Mouse (Mus musculus) erythroid progenitor cell, adult 5-6 weeks (primary cell): ENCODE measurements around the gene Gm42715. TPM values are rescaled to one million over a fixed set of nuclear protein-coding genes. Genes with fewer than 3 reads are reported as not detected.
A peak's percentile ranks its signal among the peaks of the same experiment; 100 is the strongest.
"Not testable (repeated sequence)": the region's sequence is repeated elsewhere in the genome, so short reads cannot be mapped to it uniquely, and the experiment has no call there.

Source experiments
- ATAC-seq: replicated peaks from 2 replicates; pipeline ENCODE4 v1.8.0; 2016; ENCODE audit warnings: moderate number of reproducible peaks, mild to moderate bottlenecking, moderate TSS enrichment, inconsistent platforms; ENCODE audit not compliant: poor library complexity, low FRiP score, severe bottlenecking
- total RNA-seq, 2 experiments: library from RNA; stranded (forward) in 1 of 2; stranded (reverse) in 1 of 2; fragments of 150-400 nt in 1 of 2; fragments of 186-747, 209-891 nt in 1 of 2; gene quantifications; 2 replicates each; pipeline versions ENCODE4 v1.2.3 to v1.2.4; 2015 to 2017; ENCODE audit warnings: low replicate concordance in 2 of 2

The Gm42715 gene
- total RNA-seq (2015; ENCODE audit: low replicate concordance) (58.7 and 63.1 TPM in 2 replicates), total RNA-seq (2017; ENCODE audit: low replicate concordance) (25.4 and 45.8 TPM in 2 replicates)

- ATAC-seq: no peak
These were observed at the start of gene Gm42715 for GRCm38 (mm10) chr7:127519284-127519683. Gene Gm42715, plus strand, starts transcription at chr7:127519584.

DNA sequence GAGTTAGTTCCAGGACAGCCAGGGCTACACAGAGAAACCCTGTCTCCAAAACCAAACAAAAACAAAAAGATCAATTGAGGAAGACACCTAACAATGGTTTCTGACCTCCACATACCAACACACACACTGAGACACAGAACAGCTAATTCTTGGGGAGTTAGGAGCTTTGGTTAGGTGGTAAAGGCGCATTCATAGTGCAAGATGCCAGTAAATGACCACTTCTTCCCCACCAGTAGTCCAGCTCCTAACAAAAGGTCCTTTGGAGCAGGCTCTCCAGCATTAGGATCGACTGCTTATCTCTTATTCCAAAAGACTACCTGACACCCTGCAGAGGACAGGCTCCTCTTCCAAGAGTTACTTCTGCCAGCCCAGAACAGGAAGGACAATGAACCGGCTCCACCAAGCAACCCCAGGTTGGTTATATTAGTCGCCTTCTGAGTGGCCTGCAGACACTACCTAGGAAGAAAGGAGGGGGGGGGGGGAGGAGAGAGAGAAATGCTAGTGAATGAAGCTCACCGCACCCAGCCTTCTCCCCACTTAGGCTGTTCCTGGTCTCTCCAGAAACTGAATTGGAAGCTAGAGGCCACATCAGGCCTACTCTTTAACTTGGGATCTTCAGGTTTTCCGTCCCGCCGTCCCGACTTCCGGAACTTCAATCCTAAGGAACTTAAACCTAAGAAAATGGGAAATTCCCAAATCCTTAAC, 49.2 kb upstream of the Gm42715 start:
- ATAC-seq: peak; percentile 64

DNA sequence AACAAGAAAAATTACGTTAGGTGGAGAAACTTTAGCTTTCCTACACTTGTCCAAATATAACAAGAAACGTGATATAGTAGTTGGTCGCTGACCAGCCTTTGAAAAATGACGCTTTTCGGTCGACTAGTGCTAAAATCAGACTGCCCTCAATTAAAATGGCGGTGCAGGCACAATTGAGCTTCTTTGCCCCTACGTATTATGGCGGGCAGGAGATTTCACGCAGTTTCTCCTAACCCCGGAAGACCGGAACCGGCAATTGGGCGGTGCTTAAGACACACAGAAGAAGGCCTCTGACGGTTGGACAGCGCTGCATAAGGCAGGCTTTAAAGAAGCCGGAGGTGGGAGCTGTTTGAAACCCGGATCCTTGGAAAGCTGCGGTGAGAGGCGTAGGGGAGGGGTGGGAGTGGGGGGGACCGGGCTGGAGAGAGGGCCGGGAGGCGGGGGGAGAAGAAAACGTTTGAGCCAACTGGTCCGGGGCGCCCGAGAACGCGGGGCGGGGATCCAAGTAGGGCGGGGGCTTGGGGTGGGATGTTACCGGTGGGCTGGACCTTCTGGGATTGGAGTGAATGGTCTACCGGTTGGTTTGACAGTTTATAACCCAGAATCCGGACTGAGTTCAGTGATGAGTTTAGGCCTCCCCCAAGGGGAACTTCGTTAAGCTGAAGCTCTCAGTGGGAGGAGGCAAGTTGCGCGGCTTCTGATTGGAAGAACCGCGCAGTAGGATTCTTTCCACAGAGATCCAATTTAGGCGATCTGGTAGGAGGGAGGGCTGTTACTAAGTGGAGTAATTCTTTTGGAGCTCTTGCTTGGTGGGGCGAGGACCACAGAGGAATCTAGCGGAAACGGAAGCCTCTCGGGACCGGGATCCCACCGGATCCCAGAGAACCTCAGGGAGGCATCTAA, 48.4 kb upstream of the Gm42715 start:
- peak; percentile 87 for ATAC-seq

DNA sequence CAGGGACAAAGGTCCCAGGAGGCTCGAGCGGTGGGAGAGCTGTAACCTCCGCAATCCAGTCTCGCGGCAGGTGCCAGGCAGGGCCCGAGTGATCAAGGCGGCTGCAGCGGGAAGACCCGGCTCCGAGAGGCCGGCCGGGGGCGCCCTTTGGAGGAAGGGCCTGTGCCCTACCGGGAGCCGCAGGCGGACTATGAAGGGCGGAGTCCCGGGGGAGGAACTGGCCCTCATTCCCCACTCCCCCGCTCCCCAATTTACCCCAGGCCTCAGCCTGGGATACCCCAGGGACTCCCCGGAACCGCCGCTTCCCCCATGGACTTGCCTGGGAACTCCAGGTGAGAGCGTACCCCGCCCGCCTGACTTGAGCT, 47.8 kb upstream of the Gm42715 start:
- ATAC-seq: peak; percentile 39

DNA sequence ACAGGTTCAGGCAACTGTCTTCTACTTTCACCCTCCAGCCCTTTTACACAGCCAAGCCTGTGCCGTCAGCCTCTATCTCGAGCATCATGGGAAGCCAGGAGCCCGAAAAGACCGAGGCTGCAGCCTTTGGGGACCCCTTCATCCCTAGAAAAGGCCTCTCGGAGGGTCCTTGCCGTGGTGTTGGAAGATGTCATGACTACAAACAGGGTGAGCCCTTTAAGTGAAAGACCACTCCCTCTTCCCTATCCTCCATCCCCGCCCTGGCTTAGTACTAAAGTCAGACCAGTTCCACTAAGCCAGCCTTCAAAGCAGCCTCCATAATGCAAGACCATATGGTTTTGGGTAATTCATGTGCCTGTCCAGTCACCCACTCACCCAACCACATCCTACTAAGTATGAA, 47.3 kb upstream of the Gm42715 start:
- no peak for ATAC-seq

GRCm38 (mm10) chr7:127473705-127474104, 45.7 kb upstream of the Gm42715 start:
- no peak for ATAC-seq

GRCm38 (mm10) chr7:127474378-127475070, 44.9 kb upstream of the Gm42715 start:
- ATAC-seq: no peak

- no peak for ATAC-seq
These were observed 44.1 kb upstream of the Gm42715 start for GRCm38 (mm10) chr7:127475186-127475740.

- no peak for ATAC-seq
These were observed 43.0 kb upstream of the Gm42715 start for GRCm38 (mm10) chr7:127476336-127476735.

- no peak for ATAC-seq
These were observed 42.5 kb upstream of the Gm42715 start for GRCm38 (mm10) chr7:127476855-127477254.

GRCm38 (mm10) chr7:127477687-127478634, 41.4 kb upstream of the Gm42715 start:
- ATAC-seq: peak; percentile 82

- peak; percentile 51 for ATAC-seq
These were observed 40.6 kb upstream of the Gm42715 start, which contains the start of gene Fbrs for GRCm38 (mm10) chr7:127478635-127479317. Gene Fbrs, plus strand, starts transcription at chr7:127479199.

DNA sequence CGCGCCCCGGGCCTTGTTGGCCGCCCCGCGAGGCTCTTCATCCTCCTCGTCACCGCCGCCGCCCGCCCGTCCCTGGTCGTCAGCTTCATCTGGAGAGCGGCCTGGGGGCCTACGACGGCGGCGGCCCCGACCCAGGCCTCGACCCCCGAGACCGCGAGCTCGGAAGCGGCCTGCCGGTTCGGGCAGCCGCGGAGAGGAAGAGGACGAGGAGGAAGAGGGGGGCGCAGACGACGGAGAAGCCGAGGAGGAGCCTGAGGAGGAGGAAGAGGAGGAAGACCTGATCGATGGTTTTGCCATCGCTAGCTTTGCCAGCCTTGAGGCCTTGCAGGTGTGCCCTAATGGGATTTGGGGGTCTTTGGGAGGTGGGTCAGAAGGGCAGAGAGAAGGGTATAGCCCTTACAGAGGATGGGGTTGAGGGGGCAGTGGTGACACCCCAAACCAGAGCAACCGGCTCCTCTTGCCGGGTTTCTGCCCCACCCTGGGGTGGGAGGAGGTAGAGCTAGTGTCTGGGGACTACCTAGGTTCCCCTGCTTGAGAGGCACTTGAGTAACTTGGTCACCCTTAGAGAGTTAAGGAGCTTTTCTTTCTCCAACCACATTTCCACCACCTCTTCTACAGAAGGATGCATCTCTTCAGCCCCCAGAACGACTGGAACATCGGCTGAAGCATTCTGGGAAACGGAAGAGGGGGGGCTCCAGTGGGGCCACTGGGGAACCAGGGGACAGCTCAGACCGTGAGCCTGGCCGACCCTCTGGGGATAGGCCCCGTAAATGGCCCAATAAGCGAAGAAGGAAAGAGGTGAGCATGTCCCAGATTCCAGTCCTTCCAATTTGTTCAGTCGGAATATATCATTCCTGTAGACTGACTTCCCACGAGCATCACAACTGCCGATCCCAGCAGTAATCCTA, 39.8 kb upstream of the Gm42715 start:
- no peak for ATAC-seq

DNA sequence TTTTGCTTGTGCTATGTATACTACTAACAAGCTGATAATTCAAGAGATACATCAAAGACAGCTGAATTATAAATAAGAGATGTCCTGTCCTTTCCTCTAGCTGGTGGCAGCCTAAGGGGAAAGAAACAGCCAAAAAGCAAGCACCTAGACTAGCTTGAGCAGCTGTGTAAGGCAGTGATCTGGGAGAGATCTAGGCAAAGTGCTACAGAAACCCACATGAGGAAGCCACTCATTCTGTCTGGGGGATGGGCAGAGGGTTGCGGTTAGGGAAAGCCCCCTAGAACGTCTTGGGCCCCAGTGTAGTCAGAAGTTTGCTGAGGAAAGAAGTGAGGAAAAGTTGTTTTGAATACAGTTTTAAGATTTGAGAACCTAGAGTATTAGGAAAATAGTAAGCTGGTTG, 39.1 kb upstream of the Gm42715 start:
- no peak for ATAC-seq

- no peak for ATAC-seq
These were observed 34.0 kb upstream of the Gm42715 start for GRCm38 (mm10) chr7:127485416-127485815.

DNA sequence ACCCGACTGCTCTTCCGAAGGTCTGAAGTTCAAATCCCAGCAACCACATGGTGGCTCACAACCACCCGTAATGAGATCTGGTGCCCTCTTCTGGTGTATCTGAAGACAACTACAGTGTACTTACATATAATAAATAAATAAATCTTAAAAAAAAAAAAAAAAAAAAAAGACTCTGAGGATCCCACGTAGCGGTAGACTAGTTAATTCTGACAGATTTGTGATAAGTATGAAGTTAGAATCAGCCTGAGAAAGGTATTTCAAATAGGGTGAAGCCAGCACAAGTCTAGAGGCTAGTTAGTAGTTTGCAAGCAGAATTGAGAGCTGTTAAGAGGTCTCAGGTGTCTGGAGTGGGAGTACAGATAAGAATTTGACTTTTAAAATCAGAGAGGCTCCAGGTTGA, 31.0 kb upstream of the Gm42715 start:
- not testable (repeated sequence) for ATAC-seq

- no peak for ATAC-seq
These were observed 29.4 kb upstream of the Gm42715 start for GRCm38 (mm10) chr7:127489982-127490381.
